Mouse (Mus musculus) limb, embryonic 11.5 days (tissue): ENCODE measurements around the gene Fn1. TPM values are rescaled to one million over a fixed set of nuclear protein-coding genes. Genes with fewer than 3 reads are reported as not detected.

Experiments used
- ATAC-seq: fragments of 200-750 bp; cut with Nextera tagmentation; 2 replicates; pipeline ENCODE4 v1.8.0; 2017; ENCODE audit warnings: low read depth; ENCODE audit not compliant: insufficient number of reproducible peaks, low FRiP score, low TSS enrichment
- DNase-seq: peaks from one replicate; pipeline ENCODE4 v3.0.0-alpha.2; 2015; ENCODE audit warnings: low spot score
- H3K27ac ChIP-seq: fragments of 300-500 bp; sonication (generic); replicated peaks from 2 replicates; pipeline ENCODE4 v1.5.1; 2014; ENCODE audit warnings: low read depth, mild to moderate bottlenecking, low read length
- H3K27me3 ChIP-seq: fragments of 300-500 bp; sonication (generic); 2 replicates; pipeline ENCODE4 v1.6.1; 2014; ENCODE audit warnings: mild to moderate bottlenecking, low read length, mixed read lengths; ENCODE audit not compliant: control insufficient read depth, insufficient read depth
- H3K36me3 ChIP-seq: fragments of 300-500 bp; sonication (generic); 2 replicates; pipeline ENCODE4 v1.6.1; 2014; ENCODE audit warnings: mild to moderate bottlenecking, low read length, moderate library complexity, mixed read lengths; ENCODE audit not compliant: control insufficient read depth, insufficient read depth
- H3K4me1 ChIP-seq: fragments of 300-500 bp; sonication (generic); 2 replicates; pipeline ENCODE4 v1.6.1; 2014; ENCODE audit warnings: low read length, mixed read lengths; ENCODE audit not compliant: control insufficient read depth, insufficient read depth
- H3K4me2 ChIP-seq: fragments of 300-500 bp; sonication (generic); 2 replicates; pipeline ENCODE4 v1.6.1; 2014; ENCODE audit warnings: low read depth, mild to moderate bottlenecking, moderate library complexity; ENCODE audit not compliant: severe bottlenecking
- H3K4me3 ChIP-seq: fragments of 300-500 bp; sonication (generic); 2 replicates; pipeline ENCODE4 v1.5.1; 2014; ENCODE audit warnings: low read depth, low read length
- H3K9ac ChIP-seq: fragments of 300-500 bp; sonication (generic); 2 replicates; pipeline ENCODE4 v1.6.1; 2014; ENCODE audit warnings: mild to moderate bottlenecking, low read length
- H3K9me3 ChIP-seq: fragments of 300-500 bp; sonication (generic); 2 replicates; pipeline ENCODE4 v1.6.1; 2016; ENCODE audit warnings: low read length; ENCODE audit not compliant: control insufficient read depth
- WGBS: fragments of 180-500 bp; shearing (Covaris S2); extraction: QIAGEN DNeasy Blood & Tissue Kit; methylation state at CpG from one replicate; pipeline ENCODE4 v1.1.7; 2014; 5-methylcytosine and 5-hydroxymethylcytosine counted together
- polyA plus RNA-seq: library from polyadenylated mRNA; unstranded; fragments of >200 nt; fragmentation: Nextera tagmentation; extraction: Ambion mirVana; gene quantifications from 2 replicates; pipeline ENCODE4 v1.2.1, GENCODE M21; 2014

Gene Fn1
- polyA plus RNA-seq, 1 experiment from 2014 or later, result 157 TPM

DNA sequence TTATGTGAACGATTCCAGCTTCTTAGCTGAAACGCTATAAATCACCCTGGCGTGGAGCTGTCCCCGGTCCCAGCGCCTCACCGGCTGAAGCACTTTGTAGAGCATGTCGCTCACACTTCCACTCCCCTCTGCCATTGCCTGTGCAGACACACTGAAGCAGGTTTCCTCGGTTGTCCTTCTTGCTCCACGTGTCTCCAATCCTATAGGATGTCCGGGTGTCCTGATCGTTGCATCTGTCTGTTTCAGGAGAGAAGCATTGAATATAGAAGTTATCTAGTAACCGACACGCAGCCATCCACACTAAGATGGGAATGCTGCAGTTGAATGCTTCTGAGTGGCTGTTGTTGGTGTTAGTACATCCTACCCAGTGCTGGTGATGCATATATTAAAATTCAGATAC is 7.5 kb downstream of the Fn1 start:
- Histone ChIP-seq H3K9me3 (no peaks in the 10 kb centered on the region), H3K27ac (no peak overlapping the region), H3K4me2 (no peak overlapping the region), H3K4me1 (peaks cover 8% of the 10 kb centered on the region), H3K36me3 (peaks cover 50% of the 10 kb centered on the region), H3K9ac (no peak overlapping the region), H3K4me3 (no peak overlapping the region), H3K27me3 (no peaks in the 10 kb centered on the region)
- no peak for DNase-seq
- no peak for ATAC-seq
- 91% methylated on average over 13 of the region's 13 CpGs for WGBS

DNA sequence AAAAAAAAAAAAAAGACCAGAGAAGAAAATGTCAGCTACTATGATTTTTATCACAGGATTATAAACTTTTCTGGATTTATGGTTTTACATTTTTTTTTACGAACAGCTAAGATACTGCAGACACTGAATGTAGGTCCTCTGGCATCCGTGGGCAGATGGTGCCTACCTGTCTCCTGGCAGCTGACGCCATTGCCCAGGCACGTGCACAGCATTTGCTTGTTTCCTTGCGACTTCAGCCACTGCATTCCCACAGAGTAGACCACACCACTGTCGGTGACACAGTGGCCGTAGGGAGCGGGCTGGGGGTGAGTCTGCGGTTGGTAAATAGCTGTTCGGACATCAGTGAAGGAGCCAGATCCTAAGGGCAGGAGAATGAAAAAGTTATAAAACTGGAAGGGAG is 10.2 kb downstream of the Fn1 start:
- Histone ChIP-seq H3K27ac (no peak overlapping the region), H3K4me1 (no peaks in the 10 kb centered on the region), H3K9ac (no peak overlapping the region), H3K36me3 (peaks cover 44% of the 10 kb centered on the region), H3K27me3 (no peaks in the 10 kb centered on the region), H3K9me3 (no peaks in the 10 kb centered on the region), H3K4me3 (no peak overlapping the region), H3K4me2 (no peak overlapping the region)
- ATAC-seq (no peak), DNase-seq (no peak)
- 96% methylated on average over 10 of the region's 10 CpGs for WGBS

DNA sequence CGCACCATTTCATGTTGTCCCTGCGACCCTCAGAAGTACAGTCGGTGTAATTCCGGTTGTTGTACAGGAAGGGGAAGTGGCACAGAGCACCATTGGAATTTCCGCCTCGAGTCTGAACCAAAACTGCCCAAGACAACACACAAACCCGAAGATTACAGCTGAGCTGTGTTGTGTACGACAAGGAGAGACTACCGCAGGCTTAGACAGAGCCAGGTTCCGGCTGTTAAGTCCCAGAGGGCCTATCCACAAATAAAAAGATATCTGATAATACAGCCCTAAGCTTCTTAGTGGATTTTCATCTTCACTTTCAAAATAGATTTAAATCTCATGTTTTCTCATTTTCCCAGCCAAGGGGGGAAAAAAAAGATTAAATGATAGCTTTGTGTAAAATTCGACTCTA is 11.8 kb downstream of the Fn1 start:
- Histone ChIP-seq H3K36me3 (peaks cover 48% of the 10 kb centered on the region), H3K27ac (no peak overlapping the region), H3K9me3 (no peaks in the 10 kb centered on the region), H3K4me2 (no peak overlapping the region), H3K9ac (no peak overlapping the region), H3K27me3 (no peaks in the 10 kb centered on the region), H3K4me3 (no peak overlapping the region), H3K4me1 (no peaks in the 10 kb centered on the region)
- ATAC-seq (no peak), DNase-seq (no peak)
- WGBS, result 94% methylated on average over 11 of the region's 11 CpGs

DNA sequence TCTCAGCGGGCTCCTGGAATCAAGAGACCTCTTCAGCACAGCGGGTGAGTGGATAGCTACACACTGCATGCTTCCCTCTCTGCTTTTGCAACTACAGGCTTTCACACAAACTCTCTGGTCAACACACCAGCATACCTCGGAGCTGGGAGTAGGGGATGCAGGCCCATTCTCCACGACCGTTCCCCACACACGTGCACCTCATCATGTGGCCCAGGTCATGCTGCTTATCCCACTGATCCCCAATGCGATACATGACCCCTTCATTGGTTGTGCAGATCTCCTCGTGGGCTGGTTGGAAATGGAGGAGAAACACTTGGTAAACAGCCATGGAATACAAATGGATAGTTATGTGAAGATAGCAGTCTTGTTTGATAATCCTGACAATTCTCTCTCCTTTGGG is 12.8 kb downstream of the Fn1 start:
- H3K9me3 ChIP-seq, result no peaks in the 10 kb centered on the region
- no peak overlapping the region for H3K9ac ChIP-seq
- H3K4me2 ChIP-seq, result no peak overlapping the region
- WGBS, result 96% methylated on average over 8 of the region's 8 CpGs
- H3K36me3 ChIP-seq, result peaks cover 44% of the 10 kb centered on the region
- no peak for ATAC-seq
- no peaks in the 10 kb centered on the region for H3K27me3 ChIP-seq
- DNase-seq, result no peak
- no peaks in the 10 kb centered on the region for H3K4me1 ChIP-seq
- H3K27ac ChIP-seq, result no peak overlapping the region
- H3K4me3 ChIP-seq, result no peak overlapping the region

DNA sequence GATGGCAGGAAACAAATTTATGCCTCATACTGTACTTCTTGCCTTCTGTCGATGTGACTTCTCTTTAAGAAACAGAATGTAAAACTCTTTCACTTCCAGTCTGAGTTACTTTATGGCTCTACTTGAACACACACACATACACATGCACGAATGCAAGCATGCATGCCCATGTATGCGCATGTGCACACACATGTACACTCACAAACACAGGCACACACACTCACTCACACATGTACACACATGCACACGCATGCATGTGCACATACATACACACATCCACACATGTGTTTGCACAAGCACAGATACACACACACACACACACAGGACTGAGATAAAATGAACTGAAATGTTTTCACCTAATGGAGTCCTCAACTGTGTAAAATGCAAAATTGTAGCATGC is 16.3 kb downstream of the Fn1 start:
- no peaks in the 10 kb centered on the region for H3K27me3 ChIP-seq
- H3K4me2 ChIP-seq, result no peak overlapping the region
- H3K9ac ChIP-seq, result no peak overlapping the region
- H3K4me1 ChIP-seq, result no peaks in the 10 kb centered on the region
- no peak overlapping the region for H3K27ac ChIP-seq
- H3K9me3 ChIP-seq, result no peaks in the 10 kb centered on the region
- ATAC-seq (no peak), DNase-seq (no peak)
- H3K4me3 ChIP-seq, result no peak overlapping the region
- 94% methylated on average over 4 of the region's 4 CpGs for WGBS
- peaks cover 29% of the 10 kb centered on the region for H3K36me3 ChIP-seq

DNA sequence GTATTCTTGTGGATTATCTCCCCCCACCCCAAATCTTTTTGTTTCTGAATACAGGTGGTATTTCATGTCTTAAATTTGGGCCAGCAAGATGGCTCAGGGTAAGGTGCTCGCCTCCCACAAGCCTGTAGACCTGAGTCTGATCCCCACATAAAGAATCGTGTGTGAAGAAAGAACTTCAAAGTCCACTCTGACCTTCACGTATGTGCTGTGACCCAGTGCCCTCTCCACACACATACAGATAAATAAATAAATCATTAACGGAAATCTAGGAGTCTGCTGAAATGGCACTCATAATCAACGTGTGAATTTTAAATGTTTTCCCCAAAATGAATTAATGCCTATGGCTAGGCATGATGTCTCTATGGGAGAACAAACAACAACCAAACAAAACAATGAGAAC is 16.9 kb downstream of the Fn1 start:
- Histone ChIP-seq H3K4me2 (no peak overlapping the region), H3K9me3 (no peaks in the 10 kb centered on the region), H3K27ac (no peak overlapping the region), H3K4me3 (no peak overlapping the region), H3K36me3 (peaks cover 25% of the 10 kb centered on the region), H3K4me1 (no peaks in the 10 kb centered on the region), H3K9ac (no peak overlapping the region), H3K27me3 (no peaks in the 10 kb centered on the region)
- WGBS, result 94% methylated on average over 5 of the region's 5 CpGs
- no peak for ATAC-seq
- no peak for DNase-seq

DNA sequence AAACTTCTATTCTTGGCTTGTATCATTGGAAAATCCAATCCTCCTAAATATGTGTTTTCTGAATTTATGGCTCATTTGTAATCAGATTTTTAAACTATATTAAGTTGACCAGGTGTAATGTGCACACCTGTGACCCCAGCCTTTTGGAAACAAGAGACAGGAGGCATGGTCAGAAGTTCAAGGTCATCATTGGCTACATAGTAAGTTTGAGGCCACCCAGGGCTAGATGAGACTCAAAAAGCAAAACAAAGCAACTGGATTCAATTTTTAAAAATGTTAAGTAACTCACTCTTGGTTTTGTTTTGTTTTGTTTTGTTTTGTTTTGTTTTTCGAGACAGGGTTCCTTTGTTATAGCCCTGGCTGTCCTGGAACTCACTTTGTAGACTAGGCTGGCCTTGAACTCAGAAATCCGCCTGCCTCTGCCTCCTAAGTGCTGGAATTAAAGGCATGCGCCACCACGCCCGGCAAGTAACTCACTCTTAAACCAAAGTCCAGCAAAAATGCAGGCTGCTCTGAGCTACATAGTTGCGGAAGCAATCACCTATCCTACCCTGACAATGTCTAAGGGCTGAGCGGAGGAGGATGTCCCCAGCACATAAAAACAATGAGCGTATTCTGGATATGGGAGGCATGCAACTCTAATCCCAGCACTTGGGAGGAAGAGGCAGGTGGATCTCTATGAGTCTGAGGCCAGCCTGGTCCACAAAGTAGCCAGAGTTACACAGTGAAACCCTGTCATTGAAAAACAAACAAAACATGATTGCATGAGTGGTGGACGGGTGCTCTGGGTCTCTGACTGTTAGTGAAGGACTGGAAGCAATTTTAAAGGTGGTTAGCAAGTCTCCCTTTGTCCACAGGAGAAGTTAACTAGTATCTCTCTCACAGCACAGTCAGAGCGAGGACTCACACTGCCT is 17.6 kb downstream of the Fn1 start:
- Histone ChIP-seq H3K27ac (no peak overlapping the region), H3K36me3 (peaks cover 24% of the 10 kb centered on the region; the same call in 1 of the 2 replicates), H3K4me1 (no peaks in the 10 kb centered on the region), H3K9ac (no peak overlapping the region), H3K27me3 (no peaks in the 10 kb centered on the region), H3K4me3 (no peak overlapping the region), H3K9me3 (no peaks in the 10 kb centered on the region), H3K4me2 (no peak overlapping the region)
- ATAC-seq (no peak), DNase-seq (no peak)
- WGBS, result 97% methylated on average over 10 of the region's 10 CpGs

DNA sequence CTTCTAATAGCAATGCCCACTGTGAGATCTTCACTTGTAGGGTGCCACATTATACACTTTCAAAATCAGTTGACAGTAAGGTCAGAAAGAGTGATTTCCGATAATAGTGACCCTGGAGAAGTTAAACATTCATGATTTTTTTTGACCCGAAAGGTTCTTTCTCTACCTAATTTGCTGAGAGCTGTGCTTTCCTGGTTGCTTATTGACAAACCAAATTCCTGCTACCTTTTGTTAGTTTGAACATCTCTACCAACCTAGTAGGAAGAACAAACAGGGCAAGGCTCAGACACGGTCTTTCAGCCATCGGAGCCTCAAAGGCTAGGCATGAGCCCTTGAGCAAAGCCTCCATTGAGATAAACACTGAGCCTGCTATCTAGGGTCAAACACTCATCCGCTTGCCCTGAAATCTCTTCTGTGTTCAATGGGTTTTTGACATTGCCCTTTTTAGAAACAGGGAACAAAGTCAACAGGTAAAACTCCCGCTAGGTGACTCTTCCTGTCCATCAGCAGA is 18.5 kb downstream of the Fn1 start:
- DNase-seq (no peak), ATAC-seq (no peak)
- Histone ChIP-seq H3K36me3 (peaks cover 22% of the 10 kb centered on the region), H3K4me2 (no peak overlapping the region), H3K27ac (no peak overlapping the region), H3K4me1 (no peaks in the 10 kb centered on the region), H3K27me3 (no peaks in the 10 kb centered on the region), H3K9me3 (no peaks in the 10 kb centered on the region), H3K4me3 (no peak overlapping the region), H3K9ac (no peak overlapping the region)
- 94% methylated on average over 6 of the region's 6 CpGs for WGBS
